Mouse (Mus musculus) neural tube, embryonic 11.5 days (tissue): Measurements from ENCODE around the gene Ube2q1. TPM values are rescaled to one million over a fixed set of nuclear protein-coding genes. Genes with fewer than 3 reads are reported as not detected.

Source experiments
- ATAC-seq: fragments of 200-750 bp; cut with Nextera tagmentation; 2 replicates; pipeline ENCODE4 v1.8.0; 2017; ENCODE audit warnings: moderate number of reproducible peaks, mild to moderate bottlenecking, moderate TSS enrichment, moderate library complexity; ENCODE audit not compliant: insufficient read depth, low FRiP score, low TSS enrichment
- DNase-seq: peaks from one replicate; pipeline ENCODE4 v3.0.0-alpha.2; 2015; ENCODE audit warnings: low spot score
- H3K27ac ChIP-seq: fragments of 300-500 bp; sonication (generic); 2 replicates; pipeline ENCODE4 v1.5.1; 2014; ENCODE audit warnings: low read depth, mild to moderate bottlenecking, low read length
- H3K27me3 ChIP-seq: fragments of 300-500 bp; sonication (generic); 2 replicates; pipeline ENCODE4 v1.6.1; 2014; ENCODE audit warnings: mild to moderate bottlenecking, low read length, mixed read lengths; ENCODE audit not compliant: control insufficient read depth, insufficient read depth
- H3K36me3 ChIP-seq: fragments of 300-500 bp; sonication (generic); 2 replicates; pipeline ENCODE4 v1.6.1; 2014; ENCODE audit warnings: mild to moderate bottlenecking, low read length, moderate library complexity, mixed read lengths; ENCODE audit not compliant: control insufficient read depth, insufficient read depth
- H3K4me1 ChIP-seq: fragments of 300-500 bp; sonication (generic); 2 replicates; pipeline ENCODE4 v1.6.1; 2014; ENCODE audit warnings: low read length, mixed read lengths; ENCODE audit not compliant: control insufficient read depth, insufficient read depth
- H3K4me2 ChIP-seq: fragments of 300-500 bp; sonication (generic); 2 replicates; pipeline ENCODE4 v1.6.1; 2014; ENCODE audit warnings: low read depth, mild to moderate bottlenecking, moderate library complexity
- H3K4me3 ChIP-seq: fragments of 300-500 bp; sonication (generic); 2 replicates; pipeline ENCODE4 v1.5.1; 2014; ENCODE audit warnings: low read depth, low read length
- H3K9ac ChIP-seq: fragments of 300-500 bp; sonication (generic); 2 replicates; pipeline ENCODE4 v1.6.1; 2014; ENCODE audit warnings: mild to moderate bottlenecking, low read length
- H3K9me3 ChIP-seq: fragments of 300-500 bp; sonication (generic); 2 replicates; pipeline ENCODE4 v1.6.1; 2016; ENCODE audit warnings: low read length; ENCODE audit not compliant: control insufficient read depth
- WGBS: fragments of 180-500 bp; shearing (Covaris S2); extraction: QIAGEN DNeasy Blood & Tissue Kit; methylation state at CpG from one replicate; pipeline ENCODE4 v1.1.7; 2014; 5-methylcytosine and 5-hydroxymethylcytosine counted together
- polyA plus RNA-seq: library from polyadenylated mRNA; unstranded; fragments of >200 nt; fragmentation: Nextera tagmentation; extraction: Ambion mirVana; gene quantifications from 2 replicates; pipeline ENCODE4 v1.2.1, GENCODE M21; 2014

The Ube2q1 gene
- polyA plus RNA-seq, 1 experiment from 2014 or later, result 22.3 TPM

DNA sequence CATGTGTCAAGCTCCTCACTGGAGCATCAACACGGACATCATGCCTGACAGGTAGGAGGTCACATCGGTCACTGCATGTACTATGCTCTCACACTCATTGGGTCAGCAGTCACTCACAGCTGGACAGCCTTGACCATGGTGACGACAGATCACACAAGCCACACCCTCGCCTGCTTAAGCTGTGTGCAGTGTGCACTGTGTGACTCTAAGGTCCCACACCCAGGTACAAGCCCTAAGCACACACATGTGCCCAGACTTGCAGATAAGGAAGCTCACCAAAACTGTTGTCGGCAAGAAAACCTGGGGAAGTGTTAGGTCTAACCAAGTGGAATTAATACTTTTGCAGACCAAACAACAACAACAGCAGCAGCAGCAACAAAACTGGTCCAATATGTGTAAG, 34.5 kb downstream of the Ube2q1 start:
- Histone ChIP-seq H3K27me3 (no peaks in the 10 kb centered on the region), H3K4me1 (no peaks in the 10 kb centered on the region), H3K9ac (no peak overlapping the region), H3K36me3 (no peaks in the 10 kb centered on the region), H3K9me3 (no peaks in the 10 kb centered on the region), H3K4me3 (no peak overlapping the region), H3K4me2 (no peak overlapping the region), H3K27ac (no peak overlapping the region)
- no peak for DNase-seq
- 82% methylated on average over 5 of the region's 5 CpGs for WGBS
- no peak for ATAC-seq

DNA sequence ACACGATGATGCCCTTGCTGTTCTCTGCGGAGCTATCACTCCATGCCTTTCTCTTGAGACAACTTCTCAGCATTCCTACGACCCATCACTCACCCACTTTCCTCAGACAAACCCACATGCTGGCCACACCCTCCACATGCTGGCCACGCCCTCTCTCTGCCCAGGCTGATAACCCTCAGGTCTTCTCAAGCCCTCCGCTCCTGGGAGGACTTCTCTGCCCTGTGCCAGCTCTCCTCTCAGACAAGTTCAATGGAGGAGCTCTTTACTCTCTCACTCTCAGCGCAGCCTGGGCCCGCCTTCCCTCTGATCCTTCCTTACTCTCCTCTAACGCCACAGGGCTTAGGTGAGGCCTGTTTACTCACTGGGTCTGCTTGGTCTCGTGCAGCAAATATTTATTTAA, 35.2 kb downstream of the Ube2q1 start:
- H3K4me1 ChIP-seq, result no peaks in the 10 kb centered on the region
- WGBS, result 50% methylated on average over 9 of the region's 9 CpGs
- H3K36me3 ChIP-seq, result no peaks in the 10 kb centered on the region
- no peaks in the 10 kb centered on the region for H3K27me3 ChIP-seq
- H3K9ac ChIP-seq, result no peak overlapping the region
- H3K27ac ChIP-seq, result no peak overlapping the region
- ATAC-seq, result no peak
- H3K9me3 ChIP-seq, result no peaks in the 10 kb centered on the region
- no peak for DNase-seq
- H3K4me3 ChIP-seq, result no peak overlapping the region
- H3K4me2 ChIP-seq, result no peak overlapping the region

DNA sequence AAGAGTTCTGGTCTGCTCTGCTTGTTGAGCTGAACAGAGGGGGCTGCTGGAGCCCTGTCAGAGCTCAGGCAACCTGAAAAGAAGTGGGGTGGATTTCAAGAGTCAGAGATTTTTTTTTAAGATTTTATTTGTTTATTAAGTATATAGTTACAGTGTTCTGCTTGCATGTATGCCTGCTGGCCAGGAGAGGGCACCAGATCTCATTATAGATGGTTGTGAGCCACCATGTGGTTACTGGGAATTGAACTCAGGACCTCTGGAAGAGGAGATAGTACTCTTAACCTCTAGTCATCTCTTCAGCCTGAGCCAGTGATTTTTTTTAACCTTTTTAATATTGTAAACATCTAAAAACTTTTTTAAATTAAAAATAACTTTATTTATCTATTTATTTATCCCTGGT, 37.4 kb downstream of the Ube2q1 start:
- no peak for ATAC-seq

DNA sequence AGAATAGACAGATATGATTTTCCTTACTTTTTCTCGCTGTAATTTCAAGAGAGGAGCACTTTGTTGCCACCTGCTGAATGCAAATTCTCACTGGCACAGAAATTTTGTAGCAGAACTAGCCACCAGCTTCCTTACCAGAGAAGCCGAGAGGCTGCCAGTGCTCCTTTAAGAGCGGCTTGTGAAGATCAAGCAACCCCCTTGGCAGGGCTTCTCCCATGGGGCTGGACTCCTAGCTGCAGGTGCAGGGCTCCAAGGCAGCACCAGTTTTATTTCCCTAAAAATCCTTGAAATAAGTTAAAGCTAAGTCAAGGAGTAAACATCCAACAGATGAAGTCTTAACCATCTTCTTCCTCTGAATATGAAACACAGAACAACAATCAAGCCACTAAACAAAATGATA, 38.8 kb downstream of the Ube2q1 start:
- Histone ChIP-seq H3K4me3 (no peak overlapping the region), H3K4me2 (no peak overlapping the region), H3K27ac (no peak overlapping the region), H3K4me1 (no peaks in the 10 kb centered on the region), H3K36me3 (no peaks in the 10 kb centered on the region), H3K27me3 (no peaks in the 10 kb centered on the region), H3K9ac (no peak overlapping the region), H3K9me3 (no peaks in the 10 kb centered on the region)
- no peak for DNase-seq
- no peak for ATAC-seq
- 66% methylated on average over 3 of the region's 3 CpGs for WGBS

More for the DNA sequence above, 37.4 kb downstream of the Ube2q1 start:
- Histone ChIP-seq H3K9ac (no peak overlapping the region), H3K4me2 (no peak overlapping the region), H3K36me3 (no peaks in the 10 kb centered on the region), H3K27me3 (no peaks in the 10 kb centered on the region), H3K4me1 (no peaks in the 10 kb centered on the region), H3K27ac (no peak overlapping the region), H3K4me3 (no peak overlapping the region), H3K9me3 (no peaks in the 10 kb centered on the region)
- no peak for DNase-seq

DNA sequence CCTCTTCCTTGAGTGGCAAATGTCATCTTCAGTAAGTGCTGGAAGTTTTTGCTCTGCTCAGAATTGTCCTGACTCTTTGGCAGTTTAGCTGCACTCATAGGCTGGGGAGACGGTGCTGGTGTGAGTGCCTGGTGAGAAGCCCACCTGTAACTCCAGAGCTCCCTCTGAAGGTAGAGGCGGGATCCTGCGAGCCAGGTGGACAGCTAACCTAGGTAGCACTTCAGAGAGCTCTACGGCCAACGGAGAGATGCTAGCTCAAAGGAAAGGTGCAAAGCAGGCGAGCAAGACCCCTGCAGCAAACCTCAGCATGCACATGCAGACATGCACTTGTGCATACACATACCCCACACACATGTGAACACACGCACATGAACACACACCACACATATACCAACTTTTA, 40.6 kb downstream of the Ube2q1 start:
- Histone ChIP-seq H3K4me1 (no peaks in the 10 kb centered on the region), H3K9me3 (no peaks in the 10 kb centered on the region), H3K27ac (no peak overlapping the region), H3K4me2 (no peak overlapping the region), H3K36me3 (no peaks in the 10 kb centered on the region), H3K9ac (no peak overlapping the region), H3K27me3 (no peaks in the 10 kb centered on the region), H3K4me3 (no peak overlapping the region)
- 72% methylated on average over 7 of the region's 7 CpGs for WGBS
- no peak for ATAC-seq
- no peak for DNase-seq

DNA sequence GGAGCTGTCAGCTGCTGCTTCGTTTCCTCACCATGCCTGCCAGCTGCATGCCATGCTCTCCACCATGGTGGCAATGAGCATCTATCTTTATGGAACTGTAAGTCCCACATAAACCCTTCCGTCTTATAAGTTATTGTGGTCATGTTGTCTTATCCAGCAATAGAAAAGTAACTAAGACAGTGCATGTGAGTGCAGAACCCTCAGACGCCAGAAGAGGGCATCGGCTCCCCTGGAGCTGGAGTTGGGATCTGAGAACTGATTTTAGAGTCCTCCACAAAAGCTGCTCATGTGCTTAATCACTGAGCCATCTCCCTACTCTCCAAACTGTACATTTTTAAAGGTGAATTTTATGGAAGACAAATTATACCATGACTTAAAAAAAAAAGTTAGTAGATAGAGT, 43.6 kb downstream of the Ube2q1 start:
- ATAC-seq (no peak), DNase-seq (no peak)
- H3K9ac ChIP-seq, result no peak overlapping the region
- H3K27me3 ChIP-seq, result no peaks in the 10 kb centered on the region
- no peaks in the 10 kb centered on the region for H3K4me1 ChIP-seq
- 62% methylated on average over 4 of the region's 4 CpGs for WGBS
- no peak overlapping the region for H3K4me2 ChIP-seq
- no peaks in the 10 kb centered on the region for H3K9me3 ChIP-seq
- no peak overlapping the region for H3K4me3 ChIP-seq
- H3K36me3 ChIP-seq, result no peaks in the 10 kb centered on the region
- no peak overlapping the region for H3K27ac ChIP-seq

DNA sequence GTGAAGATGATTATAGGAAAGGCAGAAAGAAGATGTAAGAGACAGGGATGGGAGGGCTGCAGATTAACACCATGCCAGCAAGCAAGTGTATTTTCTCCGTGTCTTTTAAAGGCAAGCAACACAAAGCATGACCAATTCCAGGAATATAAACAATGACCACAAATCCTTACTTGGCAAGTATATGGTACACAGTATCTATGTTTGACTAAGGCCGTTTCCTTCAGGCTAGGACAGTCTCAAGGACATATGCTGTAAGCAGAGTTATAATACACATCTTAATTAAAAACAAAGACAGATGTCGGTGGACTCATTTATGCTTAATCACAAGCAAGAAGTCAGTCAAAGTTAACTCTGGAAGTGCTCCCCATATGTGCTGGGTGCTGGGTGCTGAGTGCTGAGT, 45.2 kb downstream of the Ube2q1 start:
- no peaks in the 10 kb centered on the region for H3K27me3 ChIP-seq
- DNase-seq, result no peak
- 85% methylated on average over 3 of the region's 3 CpGs for WGBS
- no peak for ATAC-seq
- no peak overlapping the region for H3K4me3 ChIP-seq
- no peak overlapping the region for H3K4me2 ChIP-seq
- H3K36me3 ChIP-seq, result no peaks in the 10 kb centered on the region
- no peaks in the 10 kb centered on the region for H3K4me1 ChIP-seq
- H3K9ac ChIP-seq, result no peak overlapping the region
- H3K27ac ChIP-seq, result no peak overlapping the region
- H3K9me3 ChIP-seq, result no peaks in the 10 kb centered on the region

DNA sequence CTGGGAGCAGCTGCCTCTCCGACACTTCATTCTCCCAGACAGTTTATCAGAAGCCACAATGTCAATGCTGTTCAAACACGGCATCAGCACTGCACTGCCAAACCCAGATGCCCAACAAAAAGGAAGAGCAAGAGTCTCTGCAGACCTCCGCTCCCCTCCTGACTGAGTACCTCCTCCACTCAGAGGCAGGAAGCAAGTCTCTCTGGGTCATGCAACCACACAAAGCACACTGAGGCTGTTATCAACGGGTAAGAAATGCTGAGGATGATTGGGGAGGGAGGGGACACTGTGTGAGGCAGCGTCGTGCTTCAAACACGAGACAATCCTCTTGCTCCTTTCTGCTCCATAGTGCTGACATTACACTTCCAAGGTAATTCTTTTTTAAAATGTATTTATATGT, 46.5 kb downstream of the Ube2q1 start:
- WGBS, result 72% methylated on average over 7 of the region's 7 CpGs

DNA sequence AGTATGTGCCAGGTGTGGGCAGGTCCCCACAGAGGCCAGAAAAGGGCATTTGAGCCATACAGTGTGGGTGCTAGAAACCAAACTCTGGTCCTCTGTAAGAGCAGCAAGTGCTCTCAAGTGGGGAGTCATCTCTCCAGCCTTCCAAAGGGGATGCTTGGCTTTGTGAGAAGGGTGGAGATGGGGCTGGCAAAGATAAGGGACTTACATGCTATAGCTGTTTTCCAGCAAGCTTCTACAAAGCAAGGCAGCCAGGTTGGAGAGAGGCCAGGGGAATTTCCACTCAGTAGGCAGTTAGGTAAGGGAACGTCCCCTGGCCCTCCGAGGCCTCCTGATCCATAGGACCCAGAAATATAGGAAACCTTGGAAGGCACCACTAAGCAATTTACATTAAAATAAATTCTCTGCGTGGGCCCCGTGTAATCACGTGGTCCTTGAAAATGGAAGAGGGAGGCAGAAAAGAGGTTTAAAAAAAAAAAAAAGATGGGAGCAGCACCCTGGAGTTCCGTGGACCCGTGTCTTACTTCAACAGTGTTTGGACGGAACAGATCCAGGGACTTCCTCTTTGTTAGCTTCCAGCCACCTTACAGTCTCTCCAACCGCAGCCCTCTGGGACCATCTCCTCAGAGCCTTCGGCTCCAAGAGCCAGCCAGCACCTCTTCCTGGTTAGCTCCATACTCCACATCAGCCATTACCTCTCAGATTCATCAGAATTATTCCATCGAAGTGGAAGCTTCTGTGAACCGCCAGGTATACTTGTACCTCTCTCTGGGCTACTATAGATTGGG, 47.1 kb downstream of the Ube2q1 start:
- Histone ChIP-seq H3K4me1 (no peaks in the 10 kb centered on the region), H3K27ac (no peak overlapping the region), H3K36me3 (no peaks in the 10 kb centered on the region), H3K4me3 (no peak overlapping the region), H3K27me3 (no peaks in the 10 kb centered on the region), H3K9me3 (no peaks in the 10 kb centered on the region), H3K4me2 (no peak overlapping the region), H3K9ac (no peak overlapping the region)
- ATAC-seq (no peak), DNase-seq (no peak)
- WGBS, result 86% methylated on average over 12 of the region's 12 CpGs

More for the DNA sequence above, 46.5 kb downstream of the Ube2q1 start:
- ATAC-seq (no peak), DNase-seq (no peak)
- Histone ChIP-seq H3K27me3 (no peaks in the 10 kb centered on the region), H3K4me3 (no peak overlapping the region), H3K4me1 (no peaks in the 10 kb centered on the region), H3K9ac (no peak overlapping the region), H3K36me3 (no peaks in the 10 kb centered on the region), H3K27ac (no peak overlapping the region), H3K4me2 (no peak overlapping the region), H3K9me3 (no peaks in the 10 kb centered on the region)
